Mouse (Mus musculus): ENCODE data around the gene Nrg3. TPM values are rescaled to one million over a fixed set of nuclear protein-coding genes. Genes with fewer than 3 reads are reported as not detected.

Nrg3 gene
- not detected in 2 replicates for total RNA-seq (2017)

- 0 out of 2 replicates have a peak, but pooled peaks have one; percentile 23 for ATAC-seq (replicated peaks; ENCODE audit: low read depth, poor library complexity, severe bottlenecking)
Observed at GRCm38 (mm10) chr14:39472790-39473761, at the start of gene Nrg3. Gene Nrg3, minus strand, starts transcription at chr14:39473088.

DNA sequence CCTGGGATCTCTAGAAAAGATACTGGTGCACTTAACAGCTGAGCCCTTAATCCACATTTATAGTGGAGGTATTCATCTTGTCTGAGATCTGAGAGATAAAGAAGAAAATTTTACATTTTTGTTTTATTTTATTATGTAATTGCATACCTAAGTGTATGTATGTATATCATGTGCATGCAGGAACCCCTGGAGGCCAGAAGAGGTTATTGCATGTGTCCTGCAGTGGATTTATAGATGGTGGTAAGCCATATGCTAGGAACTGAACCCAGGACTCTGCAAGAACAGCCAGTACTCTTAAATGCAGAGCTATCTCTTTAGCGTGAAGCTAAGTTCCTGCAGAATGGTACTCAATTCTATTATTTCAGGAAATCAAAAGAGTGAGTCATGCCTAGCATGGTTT is 36.1 kb upstream of the Nrg3 start:
- ATAC-seq (replicated peaks; ENCODE audit: low read depth, poor library complexity, severe bottlenecking), result no peak

DNA sequence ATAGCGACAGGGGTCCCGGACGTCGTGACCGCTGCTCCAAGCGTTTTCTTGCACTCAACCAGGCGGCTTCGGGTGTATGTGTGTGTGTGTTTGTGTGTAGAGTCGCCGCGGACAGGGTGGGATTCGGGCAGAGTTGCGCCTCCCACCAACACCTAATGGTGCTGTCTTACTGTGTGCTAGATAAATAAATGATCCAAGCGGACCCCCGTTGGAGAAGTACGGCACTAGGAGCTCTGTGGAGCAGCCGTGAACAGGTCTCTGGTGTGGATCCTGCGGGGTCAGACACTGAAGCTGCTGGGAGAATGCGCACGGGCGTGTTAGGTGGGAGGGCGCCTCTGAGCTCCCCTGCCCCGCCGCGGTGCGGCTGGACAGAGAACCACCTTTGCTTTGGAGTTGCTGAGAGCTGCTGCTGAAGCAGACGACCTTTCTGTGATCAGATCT is 903 bp upstream of the Nrg3 start:
- no peak for ATAC-seq (replicated peaks; ENCODE audit: low read depth, poor library complexity, severe bottlenecking)

DNA sequence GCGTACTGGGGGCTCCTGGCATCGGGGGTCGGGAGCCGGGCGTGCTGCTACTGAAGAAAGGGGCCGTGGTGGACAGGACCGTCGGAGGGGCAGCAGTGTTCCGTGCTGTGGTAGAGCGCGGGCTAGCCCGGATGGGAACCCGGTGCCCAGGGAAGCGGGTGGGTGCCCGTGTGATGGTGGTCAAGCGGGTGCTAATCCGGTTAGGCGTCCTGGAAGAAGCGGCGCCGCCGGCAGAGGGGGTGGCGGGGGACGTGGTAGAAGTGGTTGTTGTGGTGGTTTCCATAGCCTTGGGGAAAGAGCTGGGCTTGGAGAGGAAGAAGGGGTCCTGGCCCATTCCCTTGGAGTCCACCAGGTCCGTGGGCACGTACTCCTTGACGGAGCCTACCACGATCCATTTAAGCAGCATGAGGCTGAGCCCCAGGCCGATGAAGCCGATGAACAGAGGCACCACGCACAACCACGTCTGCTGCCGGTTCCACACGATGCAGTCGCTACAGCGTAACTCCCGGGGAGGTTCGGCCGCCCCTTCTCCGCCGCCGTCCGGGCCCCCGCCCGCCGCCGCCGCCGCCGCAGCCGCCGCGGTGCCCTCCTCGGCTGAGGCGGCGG is 639 bp downstream of the Nrg3 start:
- peak; percentile 6; the same call in 1 of the 2 replicates for ATAC-seq (replicated peaks; ENCODE audit: low read depth, poor library complexity, severe bottlenecking)

GRCm38 (mm10) chr14:39471236-39471981 is 1.5 kb downstream of the Nrg3 start:
- peak; percentile 48 for ATAC-seq (replicated peaks; ENCODE audit: low read depth, poor library complexity, severe bottlenecking)

- no peak for ATAC-seq (replicated peaks; ENCODE audit: low read depth, poor library complexity, severe bottlenecking)
Observed at GRCm38 (mm10) chr14:39445501-39445900, 27.4 kb downstream of the Nrg3 start.

- peak; percentile 47 for ATAC-seq (replicated peaks; ENCODE audit: low read depth, poor library complexity, severe bottlenecking)
Observed at GRCm38 (mm10) chr14:39428503-39428902, 44.4 kb downstream of the Nrg3 start.

DNA sequence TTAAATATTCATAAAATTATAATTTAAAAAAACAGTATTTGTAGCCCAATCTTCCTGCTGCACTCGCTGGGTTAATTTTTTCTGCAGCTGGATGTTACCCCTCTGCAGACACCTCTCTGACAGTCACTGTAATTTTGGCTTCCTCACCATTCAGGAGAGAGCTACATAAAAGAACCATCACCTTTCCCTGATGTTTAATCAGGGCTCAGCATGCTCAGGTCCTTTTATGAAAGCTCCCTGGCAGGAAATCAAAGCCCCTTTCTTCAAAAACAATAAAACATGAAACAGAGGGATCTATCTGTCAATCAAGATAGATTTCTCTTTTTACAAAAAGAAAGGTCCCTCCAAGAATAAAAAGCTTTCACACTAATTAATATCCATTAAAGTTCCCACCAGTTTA is 51.0 kb downstream of the Nrg3 start:
- ATAC-seq (replicated peaks; ENCODE audit: low read depth, poor library complexity, severe bottlenecking), result no peak

DNA sequence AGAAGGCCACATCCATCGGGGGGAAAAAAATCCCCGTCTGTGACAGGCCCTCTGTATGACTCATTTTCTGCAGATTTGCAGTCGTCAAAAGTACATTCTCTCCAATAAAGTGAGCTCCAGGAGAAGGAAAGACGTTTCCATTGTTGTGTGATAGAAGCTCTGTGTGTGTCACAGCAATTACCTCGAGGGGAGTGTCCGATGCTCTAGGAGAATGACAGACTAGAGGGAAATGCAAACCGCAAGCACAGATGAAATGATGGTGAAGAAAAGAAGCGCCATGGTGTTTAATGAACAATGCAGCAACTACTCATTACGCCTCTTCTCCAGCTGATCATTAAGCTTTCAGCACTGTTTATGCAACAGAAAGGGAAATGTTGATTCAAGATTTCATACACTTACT is 59.6 kb downstream of the Nrg3 start:
- ATAC-seq (replicated peaks; ENCODE audit: low read depth, poor library complexity, severe bottlenecking), result no peak

GRCm38 (mm10) chr14:39386845-39387244 is 86.0 kb downstream of the Nrg3 start:
- peak; percentile 62; the same call in 1 of the 2 replicates for ATAC-seq (replicated peaks; ENCODE audit: low read depth, poor library complexity, severe bottlenecking)

DNA sequence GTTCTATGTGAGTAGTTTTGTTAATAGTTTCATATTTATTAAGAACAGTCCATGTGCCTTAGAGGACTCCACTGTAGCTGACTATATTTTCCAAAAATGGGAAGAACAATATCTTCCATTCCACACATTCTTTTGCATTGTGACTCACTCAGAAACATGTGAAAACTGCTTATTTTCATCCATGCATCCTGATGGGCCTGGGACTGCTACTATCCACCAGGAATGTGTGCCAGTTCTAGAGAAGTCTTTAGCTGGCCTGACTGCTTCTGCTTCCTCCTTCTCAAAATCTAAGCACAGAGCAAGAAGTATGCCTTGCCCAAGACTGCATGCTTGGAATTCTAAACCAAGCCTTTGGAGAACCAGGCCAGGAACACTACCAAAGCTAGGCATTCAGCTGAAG is 91.6 kb downstream of the Nrg3 start:
- no peak for ATAC-seq (replicated peaks; ENCODE audit: low read depth, poor library complexity, severe bottlenecking)

DNA sequence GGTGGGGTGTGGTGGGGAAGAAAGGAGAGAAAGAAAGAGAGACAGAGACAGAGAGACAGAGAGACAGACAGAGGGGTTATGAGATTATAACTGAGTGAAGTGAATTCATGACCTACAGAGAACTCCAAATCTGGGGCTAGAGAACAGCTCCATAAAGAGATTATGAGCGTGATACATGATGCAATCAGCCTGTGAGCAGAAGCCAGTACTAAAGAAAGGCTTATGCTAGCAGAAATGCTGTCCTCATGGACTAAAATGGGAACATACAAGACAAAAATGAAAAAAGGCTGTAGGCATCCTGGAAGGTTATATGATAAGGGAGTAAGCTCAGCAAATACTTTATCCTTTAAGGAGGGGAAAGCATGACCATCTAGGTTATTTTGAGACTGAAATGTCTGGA is 99.7 kb downstream of the Nrg3 start:
- ATAC-seq (replicated peaks; ENCODE audit: low read depth, poor library complexity, severe bottlenecking), result no peak

GRCm38 (mm10) chr14:39356251-39356650 is 116.6 kb downstream of the Nrg3 start:
- ATAC-seq (replicated peaks; ENCODE audit: low read depth, poor library complexity, severe bottlenecking), result no peak

GRCm38 (mm10) chr14:39351979-39352737 is 120.7 kb downstream of the Nrg3 start:
- ATAC-seq (replicated peaks; ENCODE audit: low read depth, poor library complexity, severe bottlenecking), result no peak

DNA sequence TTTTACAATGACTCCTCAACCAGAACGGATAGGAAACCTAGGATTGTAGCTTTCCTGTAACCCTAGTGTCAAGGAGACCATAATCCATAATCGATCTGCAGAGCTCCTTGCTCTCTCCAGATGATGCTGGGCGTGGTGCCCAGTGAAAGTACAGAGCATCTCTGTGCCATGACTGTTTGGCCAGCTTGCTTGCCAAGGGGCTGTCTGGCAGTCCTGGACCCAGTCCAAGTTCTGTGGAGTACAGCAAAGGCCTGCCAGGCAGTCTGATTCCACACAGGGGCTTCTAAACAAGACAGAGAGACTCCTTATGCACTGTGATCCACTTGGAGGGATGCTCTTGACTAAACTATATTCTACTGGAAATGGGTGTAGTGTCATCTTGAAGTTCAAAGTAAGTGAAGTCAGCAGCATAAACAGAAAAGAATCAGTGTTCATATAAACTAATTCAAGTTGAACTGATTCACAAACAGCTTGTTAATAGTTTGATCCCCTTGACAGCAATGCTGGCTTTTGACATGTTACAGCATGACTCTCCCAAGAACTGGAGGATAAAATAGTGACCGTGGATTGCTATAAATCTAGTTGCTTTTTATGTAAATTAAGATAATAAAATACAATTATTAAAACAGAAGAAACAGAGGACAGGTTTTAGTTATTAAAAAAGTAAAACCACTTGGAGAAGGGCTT is 155.3 kb downstream of the Nrg3 start:
- ATAC-seq (replicated peaks; ENCODE audit: low read depth, poor library complexity, severe bottlenecking), result no peak

GRCm38 (mm10) chr14:39314111-39314510 is 158.8 kb downstream of the Nrg3 start:
- no peak for ATAC-seq (replicated peaks; ENCODE audit: low read depth, poor library complexity, severe bottlenecking)

- no peak for ATAC-seq (replicated peaks; ENCODE audit: low read depth, poor library complexity, severe bottlenecking)
Observed at GRCm38 (mm10) chr14:39265121-39265520, 207.8 kb downstream of the Nrg3 start.

DNA sequence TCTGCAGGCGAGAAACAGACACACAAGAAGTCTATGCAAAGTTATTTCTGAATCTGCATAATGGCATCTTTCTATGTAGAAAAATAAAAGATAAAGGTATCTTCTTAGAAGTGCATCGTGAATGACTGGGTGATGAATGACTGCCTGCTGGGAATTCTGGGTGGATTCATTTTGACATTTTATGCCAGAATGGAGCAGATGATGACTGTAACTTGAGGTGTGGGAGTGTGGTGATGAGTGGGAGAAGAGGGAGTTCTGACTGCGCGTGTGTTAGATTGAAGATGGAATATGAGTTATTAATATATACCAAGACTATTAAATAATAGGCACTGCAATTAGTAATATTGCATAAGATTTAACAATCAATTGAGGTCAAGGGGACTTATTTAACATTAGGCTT is 208.5 kb downstream of the Nrg3 start:
- ATAC-seq (replicated peaks; ENCODE audit: low read depth, poor library complexity, severe bottlenecking), result no peak

DNA sequence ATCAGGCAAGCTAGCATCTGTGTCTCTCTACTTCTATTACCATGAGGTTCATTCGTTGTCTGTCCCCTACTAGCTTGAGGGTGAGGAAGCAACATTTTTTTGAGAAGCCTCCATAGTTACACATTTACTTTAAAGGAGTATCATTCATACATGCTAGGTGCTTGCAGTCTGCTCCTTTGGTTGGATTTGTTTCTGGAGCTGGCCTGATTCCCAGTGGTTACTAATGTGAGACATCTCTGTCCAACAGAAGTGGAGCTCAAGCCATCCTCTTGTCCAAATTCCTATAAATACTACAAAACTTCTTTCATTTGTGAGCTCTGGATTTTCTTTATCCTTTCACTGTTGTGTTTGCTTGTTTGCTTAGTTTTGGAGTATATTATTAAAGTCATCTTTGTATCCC is 211.9 kb downstream of the Nrg3 start:
- ATAC-seq (replicated peaks; ENCODE audit: low read depth, poor library complexity, severe bottlenecking), result no peak
